Mouse (Mus musculus) right cerebral cortex, postnatal 36 days (tissue): ENCODE data around the gene Bnip3.

ENCODE experiments used
- DNase-seq, 2 experiments: peaks; one replicate each; pipeline ENCODE4 v3.0.0; 2022; ENCODE audit warnings: low spot score in 2 of 2, mixed read lengths in 1 of 2

Bnip3 gene

GRCm38 (mm10) chr7:138906441-138906840, 2.9 kb downstream of the Bnip3 start:
- DNase-seq, result no peak

DNA sequence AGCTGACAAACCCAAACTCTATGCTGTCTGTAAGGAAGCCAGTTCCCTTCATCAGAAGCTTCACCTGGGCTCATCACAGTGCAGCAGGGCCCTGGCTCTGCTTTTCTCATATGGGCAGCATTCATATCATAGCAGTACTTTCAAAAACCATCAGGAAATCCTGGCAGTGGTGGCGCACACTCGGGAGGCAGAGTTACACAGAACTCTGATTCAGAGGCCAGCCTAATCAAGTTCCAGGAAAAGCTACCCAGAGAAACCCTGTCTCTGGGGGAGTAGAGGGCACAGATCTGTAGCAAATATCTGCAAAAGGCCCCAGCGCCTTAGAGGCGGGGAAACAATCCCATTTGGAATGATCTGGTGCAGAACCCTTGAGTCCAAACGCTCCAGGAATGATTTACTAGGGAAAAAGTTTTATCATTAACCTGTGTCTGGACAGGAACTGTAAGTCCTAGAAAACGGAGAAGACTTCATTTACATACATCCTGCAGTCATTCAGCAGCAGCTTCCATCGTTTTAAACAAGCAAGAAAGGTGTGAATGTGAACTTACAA, 5.4 kb downstream of the Bnip3 start:
- no peak for DNase-seq

GRCm38 (mm10) chr7:138898743-138899142, 10.6 kb downstream of the Bnip3 start:
- DNase-seq, result no peak

- DNase-seq, result no peak
Observed at GRCm38 (mm10) chr7:138898122-138898521, 11.2 kb downstream of the Bnip3 start.

- no peak for DNase-seq
Observed at GRCm38 (mm10) chr7:138885365-138886289, 23.7 kb downstream of the Bnip3 start.

GRCm38 (mm10) chr7:138883724-138884123, 25.6 kb downstream of the Bnip3 start:
- no peak for DNase-seq

DNA sequence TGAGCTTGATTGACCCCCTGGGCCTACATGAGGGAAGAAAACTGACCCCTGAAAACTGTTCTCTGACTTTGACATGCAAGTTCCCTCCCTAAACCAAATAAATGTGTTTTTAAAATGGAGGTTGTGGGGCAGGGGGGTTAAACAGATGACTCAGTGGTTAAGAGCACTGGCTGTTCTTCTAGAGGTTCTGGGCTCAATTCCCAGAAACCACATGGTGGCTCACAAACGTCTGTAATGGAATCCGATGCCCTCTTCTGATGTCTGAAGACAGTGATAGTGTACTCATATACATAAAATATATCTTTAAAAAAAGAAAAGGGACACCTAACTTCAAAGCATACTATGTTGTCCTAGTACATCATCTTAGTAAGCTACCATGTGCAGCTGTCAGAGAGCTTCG, 34.3 kb downstream of the Bnip3 start:
- no peak for DNase-seq

DNA sequence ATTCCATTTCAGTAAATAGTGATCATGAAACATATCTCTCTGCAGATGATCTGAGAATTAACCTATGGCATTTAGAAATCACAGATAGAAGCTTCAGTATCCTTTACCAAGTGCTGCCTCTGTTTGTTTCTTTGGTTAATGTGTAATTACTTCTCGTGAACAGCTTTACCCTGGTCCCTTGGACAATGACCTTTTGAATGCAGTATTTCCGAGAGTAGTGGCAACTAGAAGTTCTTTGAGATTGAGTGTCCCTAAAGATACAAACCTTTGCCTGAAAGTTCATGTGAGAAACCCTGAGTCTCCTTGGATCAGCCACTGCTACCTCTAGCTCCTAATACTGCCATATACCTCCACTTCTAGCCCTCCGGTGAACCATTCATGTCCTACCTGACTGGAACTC, 36.4 kb downstream of the Bnip3 start:
- no peak for DNase-seq

- no peak for DNase-seq
Observed at GRCm38 (mm10) chr7:138868316-138868715, 41.0 kb downstream of the Bnip3 start.

- no peak for DNase-seq
Observed at GRCm38 (mm10) chr7:138867286-138867685, 42.0 kb downstream of the Bnip3 start.

DNA sequence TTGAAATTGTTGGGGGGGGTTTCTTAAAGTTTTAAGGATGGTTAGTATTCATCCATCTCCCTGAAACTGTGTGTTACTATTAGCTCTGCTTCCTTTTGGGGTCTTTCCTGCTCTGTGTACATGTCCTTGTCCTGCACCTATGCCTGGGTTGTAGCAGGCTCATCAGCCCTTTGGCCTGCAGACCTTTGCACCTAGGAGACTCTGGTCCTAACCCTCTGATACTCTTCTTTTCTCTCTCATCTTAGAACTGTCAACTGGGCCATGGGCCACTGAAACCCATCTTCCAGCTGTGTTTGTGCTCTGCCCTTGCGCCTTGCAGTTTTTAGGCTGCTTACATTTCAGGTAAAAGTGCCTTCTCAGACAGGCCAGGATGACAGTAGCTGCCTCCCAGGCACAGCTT, 44.5 kb downstream of the Bnip3 start:
- DNase-seq, result no peak

GRCm38 (mm10) chr7:138863950-138864572, 45.3 kb downstream of the Bnip3 start:
- no peak for DNase-seq

DNA sequence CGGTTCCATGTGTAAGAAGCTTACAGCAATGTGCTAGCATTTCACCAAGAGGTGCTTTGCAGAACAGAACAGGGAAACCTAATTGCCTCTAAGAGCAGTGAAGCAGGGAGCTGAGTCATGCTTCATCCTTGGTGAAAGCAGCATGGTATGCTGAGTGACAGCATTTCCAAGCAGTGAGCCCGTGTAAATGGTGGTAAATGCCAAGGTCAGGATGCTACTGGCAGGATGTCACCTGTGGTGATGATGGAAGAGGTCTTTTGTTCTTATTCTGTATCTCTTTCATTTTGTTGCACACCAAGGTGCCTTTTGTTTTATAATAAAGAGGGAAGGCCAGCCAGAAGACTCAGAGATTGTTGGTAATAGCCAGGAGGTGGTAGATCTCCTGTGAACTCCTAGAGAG, 52.6 kb downstream of the Bnip3 start:
- no peak for DNase-seq

- no peak for DNase-seq
Observed at GRCm38 (mm10) chr7:138854201-138854600, 55.1 kb downstream of the Bnip3 start.

DNA sequence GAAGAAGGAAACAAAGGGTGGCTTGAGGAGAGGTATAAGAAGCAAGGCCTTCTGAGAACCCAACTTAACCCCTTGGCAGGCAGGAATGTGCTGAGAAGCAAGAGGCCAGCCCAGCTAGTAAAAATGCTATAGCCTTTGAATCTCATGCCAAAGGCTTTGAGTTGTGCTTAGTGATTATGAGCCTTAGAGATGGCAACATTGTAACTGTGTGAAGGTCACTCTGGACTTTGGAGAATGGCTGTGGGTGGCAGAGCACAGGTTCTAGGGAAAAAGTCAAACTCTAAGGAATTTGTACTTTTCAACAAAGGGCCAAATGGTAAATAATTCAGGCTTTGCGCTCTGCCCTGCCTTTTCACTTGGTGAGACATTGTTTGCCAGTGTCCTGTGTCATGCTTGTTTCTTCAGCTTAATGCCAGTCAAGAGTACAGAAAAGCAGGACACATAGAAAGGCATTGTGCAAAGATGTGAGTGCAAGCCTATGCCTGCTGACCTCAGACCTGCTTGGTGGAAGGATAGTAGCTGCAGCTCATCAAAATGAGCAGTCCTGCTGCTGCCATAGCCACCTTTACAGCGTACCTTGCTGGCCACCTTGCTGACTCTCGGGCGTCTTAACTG, 55.8 kb downstream of the Bnip3 start:
- no peak for DNase-seq

DNA sequence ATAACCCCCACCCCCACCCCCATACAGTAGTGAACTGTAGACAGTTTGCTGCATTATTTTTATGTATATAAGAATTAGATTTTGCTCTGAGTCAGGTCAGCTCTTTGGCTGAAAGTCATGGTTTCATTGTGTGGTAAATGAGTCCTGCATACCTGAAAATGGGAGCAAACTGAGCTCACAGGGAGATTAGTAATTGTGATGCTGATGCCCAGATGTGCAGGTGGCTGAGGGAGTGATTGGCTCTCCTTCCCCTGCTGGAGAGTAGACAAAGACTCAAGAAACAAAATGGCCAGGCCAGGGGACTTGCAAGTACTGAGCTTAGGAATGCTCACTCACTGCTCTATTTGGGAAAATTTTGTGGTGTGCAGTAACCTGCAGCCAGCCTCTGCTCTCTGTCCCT, 59.2 kb downstream of the Bnip3 start:
- DNase-seq, result no peak

DNA sequence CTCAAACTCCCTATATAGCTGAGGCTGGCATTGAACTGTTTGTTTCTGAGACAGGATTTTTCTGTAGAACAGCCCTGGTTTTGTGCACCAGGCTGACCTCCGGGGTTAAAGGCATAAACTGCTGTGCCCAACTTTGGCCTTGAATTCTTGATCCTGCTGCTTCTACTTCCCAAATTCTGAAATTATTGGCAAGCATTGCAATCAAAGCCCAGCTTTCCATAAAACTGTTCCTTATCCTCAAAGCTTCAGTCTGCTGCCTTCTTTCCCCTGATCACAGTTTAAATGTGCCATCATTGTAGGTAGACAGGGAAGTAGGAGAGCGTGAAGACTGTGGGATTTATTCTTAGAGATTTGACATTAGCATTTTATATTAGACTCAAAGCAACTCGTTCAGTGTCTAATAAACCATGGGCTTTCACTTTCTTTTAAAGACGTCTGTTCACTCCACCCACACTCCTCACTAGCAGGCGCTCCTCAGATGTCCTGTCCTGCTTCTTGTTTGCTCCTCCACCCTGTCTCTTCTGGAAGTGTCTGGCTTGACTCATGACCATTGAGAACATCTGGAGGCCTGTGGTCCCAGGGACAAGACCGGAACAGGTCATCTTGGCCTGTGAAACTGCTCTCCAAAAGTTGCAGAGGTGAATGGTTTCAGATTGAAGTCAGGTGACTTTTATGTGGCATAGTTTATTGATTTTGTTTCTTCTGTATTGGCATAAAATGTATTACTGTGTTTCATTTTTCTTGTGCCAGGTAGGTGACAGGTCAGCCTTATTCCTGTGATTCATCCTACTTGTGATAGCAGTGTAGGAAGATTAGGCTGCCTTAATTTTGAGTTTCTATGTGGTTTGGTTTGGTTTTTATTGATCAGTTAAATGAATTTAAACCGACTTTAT, 61.0 kb downstream of the Bnip3 start:
- DNase-seq, result no peak

GRCm38 (mm10) chr7:138847316-138848027, 61.8 kb downstream of the Bnip3 start:
- DNase-seq, result no peak

GRCm38 (mm10) chr7:138846502-138846991, 62.8 kb downstream of the Bnip3 start:
- DNase-seq, result peak in 1 of 2 experiments; percentile 42

DNA sequence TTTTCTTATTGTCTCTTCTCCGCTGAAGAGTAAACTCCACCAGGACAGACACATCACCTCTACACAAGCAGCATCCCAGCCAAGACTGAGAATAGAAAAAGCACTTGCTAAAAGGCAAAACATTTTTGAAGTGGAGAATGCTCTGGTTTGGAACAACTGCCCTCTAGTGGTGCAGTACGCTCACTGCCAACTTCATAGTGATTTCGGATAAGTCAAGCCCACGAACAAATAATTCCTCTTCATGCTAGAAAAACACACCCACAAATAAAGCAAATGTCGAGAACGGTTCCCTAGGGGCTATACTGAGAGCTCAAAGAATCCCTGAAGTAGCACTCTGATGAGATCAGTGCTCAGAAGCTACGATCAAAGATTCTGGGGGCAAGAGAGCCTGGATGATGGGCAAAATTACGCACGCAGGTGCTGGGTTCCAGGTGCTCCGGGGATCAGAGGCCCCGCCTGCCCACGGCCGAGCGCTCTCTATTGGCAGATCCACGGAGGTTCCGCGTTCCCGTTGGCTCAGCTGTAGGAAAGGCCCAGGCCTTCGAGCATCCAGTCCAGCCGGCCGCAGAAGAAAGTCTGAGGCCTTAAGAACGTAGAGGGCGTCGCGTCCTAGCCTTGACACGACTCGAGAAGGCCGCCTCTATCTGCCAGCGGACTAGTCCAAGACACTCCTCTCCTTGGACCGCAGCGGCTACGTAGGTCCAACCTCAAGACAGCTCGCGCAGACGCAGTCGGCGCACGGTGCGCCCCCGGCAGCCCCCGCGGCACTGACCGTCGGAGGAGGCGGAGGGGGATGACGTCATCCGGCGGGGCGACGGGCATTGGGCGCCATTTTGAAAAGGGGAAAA, 63.6 kb downstream of the Bnip3 start, which contains the start of the genes Ppp2r2d and Mapk1ip1:
Gene Ppp2r2d (plus strand): TSS at position 536 of the 848 bp plus-strand sequence.
Gene Mapk1ip1 (minus strand): TSS at position 730 of the 848 bp plus-strand sequence.
- DNase-seq, result peak; percentile 92 to 93
